Mouse (Mus musculus): ENCODE data around the gene Prkaa1.

DNA sequence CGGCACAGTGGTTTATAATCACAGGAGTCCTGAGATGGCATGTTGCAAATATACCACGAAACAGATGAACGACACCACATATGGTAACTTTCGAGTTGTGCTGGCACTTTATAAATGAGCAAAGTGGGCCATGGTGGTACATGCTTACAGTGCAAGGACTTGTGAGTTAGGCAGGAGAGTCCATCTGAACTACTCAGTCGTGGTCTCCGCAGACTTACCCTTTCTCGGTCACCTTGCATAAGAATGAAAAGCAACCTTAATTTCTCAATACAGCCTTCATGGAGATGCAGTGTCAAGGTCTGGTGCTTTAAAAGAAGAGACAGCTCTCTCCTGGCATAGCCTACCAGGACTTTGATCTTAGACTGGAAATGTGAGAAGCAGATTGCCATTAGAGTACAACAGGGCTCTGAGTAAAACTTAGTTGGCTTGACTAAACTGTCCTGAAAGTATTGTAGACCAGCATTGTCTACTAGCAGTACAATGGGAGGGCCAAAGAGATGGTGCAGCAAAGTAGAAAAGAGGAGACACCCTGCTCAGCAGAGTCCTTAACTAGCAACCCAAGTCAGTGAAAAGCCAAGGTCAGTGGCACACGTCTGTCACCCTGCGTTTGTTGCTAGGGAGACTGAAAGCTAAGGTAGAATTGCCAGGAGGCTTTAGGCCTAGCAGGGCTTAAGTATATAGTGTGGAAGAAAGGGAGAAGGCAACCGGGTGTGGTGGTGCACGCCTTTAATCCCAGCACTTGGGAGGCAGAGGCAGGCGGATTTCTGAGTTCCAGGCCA, 21.9 kb upstream of the Prkaa1 start:
- TF ChIP-seq EP300 (IDR thresholded peaks at IDR 0.05; ENCODE audit: low read depth) (no peak), CTCF (IDR thresholded peaks at IDR 0.05; ENCODE audit: low read depth) (no peak)

Measured in liver, embryonic 14.5 days (tissue).